Mouse (Mus musculus) MEL (cell line): Measurements from ENCODE around the gene Polr1d. TPM values are rescaled to one million over a fixed set of nuclear protein-coding genes. Genes with fewer than 3 reads are reported as not detected.

ENCODE experiments used
- DNase-seq: peaks from one replicate; pipeline ENCODE4 v3.0.0; 2011; ENCODE audit warnings: low read depth, low spot score
- H3K27ac ChIP-seq: 2 replicates; pipeline ENCODE4 v1.5.1; 2012; ENCODE audit warnings: low read depth, mild to moderate bottlenecking, control low read depth, low read length, moderate library complexity; ENCODE audit not compliant: control insufficient read depth
- H3K27me3 ChIP-seq, 2 experiments: fragments of 150-350 bp in 1 of 2; sonication (generic) in 1 of 2; 2 replicates each; pipeline ENCODE4 v1.6.1; 2012; ENCODE audit warnings: low read length in 2 of 2, mild to moderate bottlenecking in 2 of 2, improper control_type of control experiment in 1 of 2, moderate library complexity in 1 of 2; ENCODE audit not compliant: insufficient read depth in 2 of 2, control insufficient read depth in 1 of 2
- H3K36me3 ChIP-seq, 2 experiments: 2 replicates each; pipeline ENCODE4 v1.6.1; 2012 to 2014; ENCODE audit warnings: low read length in 2 of 2, improper control_type of control experiment in 1 of 2, inconsistent platforms in 1 of 2, mild to moderate bottlenecking in 1 of 2; ENCODE audit not compliant: insufficient read depth in 2 of 2, control insufficient read depth in 1 of 2
- H3K4me1 ChIP-seq, 2 experiments: fragments of 150-350 bp in 1 of 2; sonication (generic) in 1 of 2; 2 replicates each; pipeline ENCODE4 v1.6.1; 2012; ENCODE audit warnings: low read length in 2 of 2, improper control_type of control experiment in 1 of 2, mild to moderate bottlenecking in 1 of 2; ENCODE audit not compliant: insufficient read depth in 2 of 2, control insufficient read depth in 1 of 2
- H3K4me3 ChIP-seq, 2 experiments: fragments of 150-350 bp in 1 of 2; sonication (generic) in 1 of 2; 2 replicates each; pipeline ENCODE4 v1.5.1; 2012; ENCODE audit warnings: low read depth in 2 of 2, low read length in 2 of 2, mild to moderate bottlenecking in 2 of 2, moderate library complexity in 2 of 2, control low read depth in 1 of 2, improper control_type of control experiment in 1 of 2; ENCODE audit not compliant: control insufficient read depth in 1 of 2, insufficient read depth in 1 of 2
- H3K79me2 ChIP-seq: 2 replicates; pipeline ENCODE4 v1.6.1; 2012; ENCODE audit warnings: mild to moderate bottlenecking, low read length, moderate library complexity; ENCODE audit not compliant: control insufficient read depth, poor library complexity, insufficient read depth
- H3K9ac ChIP-seq: 2 replicates; pipeline ENCODE4 v1.6.1; 2012; ENCODE audit warnings: low read depth, mild to moderate bottlenecking, control low read depth, low read length, moderate library complexity; ENCODE audit not compliant: control insufficient read depth, poor library complexity, severe bottlenecking
- H3K9me3 ChIP-seq: fragments of 150-350 bp; sonication (generic); replicated peaks from 2 replicates; pipeline ENCODE4 v1.6.1; 2012; ENCODE audit warnings: mild to moderate bottlenecking, low read length, improper control_type of control experiment, moderate library complexity; ENCODE audit not compliant: insufficient read depth
- CHD1 ChIP-seq: IDR thresholded peaks from 2 replicates; pipeline ENCODE4 v1.6.1; 2012; ENCODE audit warnings: low read depth, mild to moderate bottlenecking, inconsistent platforms, low read length, improper control_type of control experiment
- CHD2 ChIP-seq: IDR thresholded peaks from 2 replicates; pipeline ENCODE4 v1.6.1; 2011; ENCODE audit warnings: low read length, improper control_type of control experiment
- CTCF ChIP-seq, 3 experiments: IDR thresholded peaks in 2 of 3; conservative IDR thresholded peaks in 1 of 3; 2 replicates each; pipeline ENCODE4 v1.5.1; 2011 to 2012; ENCODE audit warnings: low read length in 3 of 3, low read depth in 2 of 3, mild to moderate bottlenecking in 2 of 3, improper control_type of control experiment in 1 of 3, inconsistent platforms in 1 of 3, mixed read lengths in 1 of 3, moderate library complexity in 1 of 3; ENCODE audit not compliant: control insufficient read depth in 1 of 3, insufficient read depth in 1 of 3, poor library complexity in 1 of 3, severe bottlenecking in 1 of 3
- EP300 ChIP-seq, 2 experiments: IDR thresholded peaks; 2 replicates each; pipeline ENCODE4 v1.6.1; 2011; ENCODE audit warnings: improper control_type of control experiment in 2 of 2, low read length in 2 of 2, low read depth in 1 of 2, mild to moderate bottlenecking in 1 of 2
- GABPA ChIP-seq: IDR thresholded peaks from 2 replicates; pipeline ENCODE4 v1.6.1; 2012; ENCODE audit warnings: low read depth, mild to moderate bottlenecking, inconsistent platforms, low read length, improper control_type of control experiment, moderate library complexity
- GATA1 ChIP-seq: IDR thresholded peaks from 2 replicates; pipeline ENCODE4 v1.6.1; 2011; ENCODE audit warnings: low read depth, low read length, improper control_type of control experiment
- JUND ChIP-seq: IDR thresholded peaks from 2 replicates; pipeline ENCODE4 v1.6.1; 2011; ENCODE audit warnings: low read depth, mild to moderate bottlenecking, improper control_type of control experiment, low read length
- MAFK ChIP-seq: IDR thresholded peaks from 2 replicates; pipeline ENCODE4 v1.6.1; 2011; ENCODE audit warnings: low read depth, mild to moderate bottlenecking, low read length, improper control_type of control experiment, borderline replicate concordance
- MEF2A ChIP-seq: IDR thresholded peaks from 2 replicates; pipeline ENCODE4 v1.6.1; 2014; ENCODE audit warnings: low read depth, mild to moderate bottlenecking, inconsistent platforms, low read length, improper control_type of control experiment; ENCODE audit not compliant: poor library complexity, insufficient replicate concordance, severe bottlenecking; ENCODE audit errors: extremely low read depth
- NELFE ChIP-seq: IDR thresholded peaks from 2 replicates; pipeline ENCODE4 v1.6.1; 2011; ENCODE audit warnings: low read depth, low read length, improper control_type of control experiment
- NRF1 ChIP-seq: IDR thresholded peaks from 2 replicates; pipeline ENCODE4 v1.6.1; 2014; ENCODE audit warnings: low read depth, mild to moderate bottlenecking, inconsistent platforms, low read length, improper control_type of control experiment, moderate library complexity; ENCODE audit not compliant: poor library complexity, insufficient read depth, severe bottlenecking
- POLR2AphosphoS2 ChIP-seq: IDR thresholded peaks from 2 replicates; pipeline ENCODE4 v1.6.1; 2011; ENCODE audit warnings: low read length, improper control_type of control experiment
- SIN3A ChIP-seq: IDR thresholded peaks from 2 replicates; pipeline ENCODE4 v1.6.1; 2012; ENCODE audit warnings: low read length, improper control_type of control experiment, inconsistent platforms
- polyA plus RNA-seq, 2 experiments: library from polyadenylated mRNA; stranded (reverse) in 1 of 2; unstranded in 1 of 2; fragments of >175 nt in 1 of 2; fragments of >200 nt in 1 of 2; gene quantifications; 2 replicates each; pipeline versions ENCODE4 v1.2.1 to v1.2.4; 2012; ENCODE audit warnings: low replicate concordance in 2 of 2, low read depth in 1 of 2; ENCODE audit not compliant: insufficient read length in 2 of 2, insufficient read depth in 1 of 2, missing spikeins in 1 of 2
- total RNA-seq: library from RNA; depleted of rRNA; stranded (reverse); fragments of 300-350 nt; gene quantifications from 2 replicates; pipeline ENCODE4 v1.2.3, GENCODE M21; 2012

The Polr1d gene
- total and polyA plus RNA-seq, 3 experiments = 185 to 506 (median 388) TPM

DNA sequence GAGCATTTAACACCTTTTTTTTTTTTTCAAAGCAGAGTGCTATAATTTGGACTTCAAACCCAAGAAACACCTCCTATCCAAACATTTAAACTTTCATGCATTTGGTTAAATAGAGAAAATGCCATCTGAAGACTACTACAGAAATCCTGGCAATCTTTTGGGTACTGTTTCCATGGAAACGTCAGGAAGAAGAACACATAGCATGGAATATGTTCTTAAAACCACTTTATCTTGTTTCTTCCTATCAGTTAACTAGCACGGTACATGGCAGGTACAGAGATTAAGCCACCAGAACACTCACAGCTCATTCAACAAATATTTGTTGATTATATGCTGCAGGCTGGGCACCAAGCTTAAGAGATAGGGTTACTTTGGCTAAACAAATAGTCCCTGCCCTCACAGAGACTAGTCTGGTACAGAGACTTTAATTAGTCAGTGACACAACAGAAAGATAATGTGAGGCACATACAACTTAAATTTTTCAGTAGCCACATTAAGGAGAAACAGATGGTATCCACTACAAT, 22.0 kb upstream of the Polr1d start:
- no peak overlapping the region for H3K27ac ChIP-seq
- H3K79me2 ChIP-seq = peaks cover 58% of the 10 kb centered on the region
- TF ChIP-seq NELFE (no peak), CHD2 (no peak), EP300 (IDR thresholded peaks at IDR 0.05; ENCODE audit: low read depth in 1 of 2, low read length in 2 of 2) (peak in 1 of 2 experiments; percentile 26; a peak in 1 of 4 replicates), JUND (no peak), CHD1 (no peak), MAFK (no peak), POLR2AphosphoS2 (no peak), GATA1 (peak; percentile 56)
- H3K9ac ChIP-seq = no peak overlapping the region
- no peaks in the 10 kb centered on the region for H3K9me3 ChIP-seq
- peaks cover 3 to 9% of the 10 kb centered on the region in 2 experiments for H3K4me1 ChIP-seq
- DNase-seq = no peak
- H3K27me3 ChIP-seq = no peaks in the 10 kb centered on the region
- H3K36me3 ChIP-seq = peaks cover 0 to 10% of the 10 kb centered on the region in 2 experiments; a peak in 3 of 4 replicates
- H3K4me3 ChIP-seq = no peak overlapping the region

DNA sequence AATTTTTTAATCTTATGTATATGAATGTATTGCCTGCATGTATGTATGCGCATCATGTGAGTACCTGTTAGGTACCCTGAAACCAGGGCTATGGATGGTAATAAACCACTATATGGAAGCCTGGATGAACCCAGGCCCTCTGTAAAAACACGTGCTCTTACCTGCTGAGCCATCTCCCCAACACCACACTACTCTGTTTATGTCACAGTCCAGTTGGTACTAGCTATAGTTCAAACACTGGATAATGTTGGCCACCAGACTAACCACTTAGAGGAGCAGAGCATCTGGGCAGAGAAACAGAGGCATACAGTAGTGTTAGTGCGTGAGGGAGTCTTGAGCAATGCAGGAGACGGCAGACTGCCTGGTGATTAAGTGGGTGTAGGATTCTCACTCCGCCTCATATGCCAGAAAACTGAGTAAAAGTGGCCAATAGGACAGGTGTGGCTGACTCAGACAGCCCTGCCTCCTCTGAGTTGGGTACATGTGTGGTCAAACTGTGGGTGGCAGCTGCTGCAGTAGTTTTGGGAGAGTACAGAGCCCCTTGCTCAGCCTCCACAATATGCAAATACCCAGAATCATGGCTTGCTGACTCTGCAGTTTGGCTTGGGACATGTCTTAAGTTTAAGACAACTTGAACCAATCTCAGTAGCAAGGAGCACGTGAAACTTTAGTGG, 21.1 kb upstream of the Polr1d start:
- Histone ChIP-seq H3K9me3 (no peaks in the 10 kb centered on the region), H3K9ac (no peak overlapping the region), H3K4me3 (no peak overlapping the region), H3K4me1 (peaks cover 3 to 12% of the 10 kb centered on the region in 2 experiments), H3K79me2 (peaks cover 59% of the 10 kb centered on the region), H3K27me3 (no peaks in the 10 kb centered on the region), H3K27ac (no peak overlapping the region), H3K36me3 (peaks cover 0 to 13% of the 10 kb centered on the region in 2 experiments; a peak in 2 of 4 replicates)
- no peak for TF ChIP-seq MEF2A
- TF ChIP-seq CTCF (IDR thresholded peaks at IDR 0.05 in 2 of 3, conservative IDR thresholded peaks at IDR 0.05 in 1 of 3; ENCODE audit: control insufficient read depth in 1 of 3, insufficient read depth in 1 of 3, low read depth in 2 of 3, low read length in 3 of 3, poor library complexity in 1 of 3, severe bottlenecking in 1 of 3) = no peak
- TF ChIP-seq GABPA = no peak
- TF ChIP-seq SIN3A = no peak
- 0 out of 2 replicates have a peak, but pooled peaks have one; percentile 39 for TF ChIP-seq MAFK
- no peak for TF ChIP-seq NRF1
- DNase-seq = no peak
